Mouse (Mus musculus) 416B (cell line): ENCODE results near the gene Casq2.

Experiments
- DNase-seq: peaks from one replicate; pipeline ENCODE4 v3.0.0; 2011; ENCODE audit warnings: low read depth

Casq2 gene

DNA sequence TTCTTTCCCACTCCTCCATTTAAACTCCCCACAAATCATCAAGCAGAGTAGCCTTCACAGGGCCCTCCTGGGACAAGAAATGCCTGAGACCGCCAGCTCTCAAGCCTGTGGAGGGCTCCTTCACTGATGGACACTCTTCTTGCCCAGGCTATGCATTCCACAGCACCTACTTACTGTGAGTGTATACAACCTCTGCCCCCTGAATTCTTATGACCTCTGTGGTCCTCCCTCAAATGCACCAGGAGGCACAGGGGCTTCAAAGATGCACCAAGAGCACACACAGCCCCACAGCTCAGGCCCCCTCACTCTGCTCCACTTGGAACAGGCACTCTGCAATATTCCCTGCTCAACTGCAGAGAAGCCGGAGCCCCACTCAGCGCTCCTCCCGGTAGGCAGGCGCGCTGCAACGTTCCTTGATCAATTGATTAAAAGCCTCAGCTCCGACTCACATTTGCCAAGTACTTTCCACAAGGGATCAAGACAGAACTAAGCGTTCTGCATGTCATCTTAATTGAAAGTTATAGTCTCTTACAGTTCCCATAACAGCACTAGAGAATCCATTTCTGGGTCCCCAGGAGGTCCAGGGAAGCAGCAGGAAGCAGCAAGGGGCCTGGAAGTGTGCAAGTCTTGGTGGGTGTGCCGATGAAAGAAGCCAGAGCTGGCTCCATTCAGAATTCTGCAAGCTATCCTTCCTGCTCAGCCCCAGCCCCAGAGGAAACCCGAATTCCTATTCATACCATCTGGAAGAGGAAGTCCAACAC, 108.3 kb downstream of the Casq2 start:
- no peak for DNase-seq

DNA sequence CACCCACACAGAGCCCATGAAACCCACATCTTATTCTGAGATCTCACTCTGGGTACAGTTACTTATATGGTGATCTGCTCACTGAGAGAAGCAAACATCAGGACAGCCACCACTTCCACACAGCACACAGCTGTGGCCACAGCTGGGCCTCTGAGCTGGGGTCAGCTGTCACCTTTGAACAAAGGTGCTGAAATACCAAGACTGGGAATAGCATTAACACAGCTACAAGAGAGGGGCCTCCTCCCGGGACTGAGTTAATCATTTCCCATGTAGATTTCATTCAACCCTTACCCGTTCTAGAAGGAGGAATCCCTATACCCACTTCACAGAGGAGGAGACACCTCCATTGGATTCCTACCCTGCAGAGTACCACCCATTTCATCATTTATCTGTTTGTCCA, 109.5 kb downstream of the Casq2 start:
- no peak for DNase-seq
